Mouse (Mus musculus): Measurements from ENCODE around the gene Epha4. TPM values are rescaled to one million over a fixed set of nuclear protein-coding genes. Genes with fewer than 3 reads are reported as not detected.

The Epha4 gene
- 26.2 and 29.1 TPM in 2 replicates for polyA plus RNA-seq (2016; fragmentation: Nextera tagmentation; extraction: Ambion mirVana)

DNA sequence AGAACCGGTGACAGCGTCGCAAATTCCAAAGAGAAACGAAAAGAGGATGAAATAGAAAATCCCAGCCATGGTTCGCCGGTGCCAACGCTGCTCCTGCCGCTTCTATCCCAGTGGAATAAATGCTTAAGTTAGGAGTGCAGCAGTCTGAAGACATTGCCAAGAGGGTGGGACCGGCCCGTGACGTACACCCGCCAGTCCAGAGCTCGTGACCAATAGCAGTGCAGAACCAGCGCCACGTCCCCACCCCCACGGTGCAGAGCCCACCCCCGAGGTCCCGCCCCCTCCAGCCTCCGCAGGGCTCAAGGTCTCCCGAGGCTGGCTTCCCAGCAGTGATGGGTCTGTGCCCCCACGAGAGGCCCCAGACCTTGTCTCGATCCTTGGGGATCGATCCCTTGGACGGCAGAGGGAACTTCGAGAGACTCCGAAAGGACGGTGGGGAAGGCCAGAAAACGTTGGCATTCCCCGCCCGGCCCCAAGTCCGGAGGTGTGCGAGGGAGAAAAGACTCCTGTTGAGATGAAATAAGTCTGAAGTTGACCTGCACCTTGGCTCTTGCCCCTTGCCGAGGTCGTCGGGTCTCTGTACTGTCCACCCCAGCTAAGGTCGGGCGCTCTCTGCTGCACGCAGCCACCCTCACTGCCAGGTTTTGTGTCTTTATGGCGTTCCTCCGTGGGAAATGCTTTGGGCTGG lies at the start of gene Epha4:
Gene Epha4, minus strand, starts transcription at position 126 of the 688 bp plus-strand sequence.
- DNase-seq (ENCODE audit: low spot score): peak; percentile 95
- Histone ChIP-seq H3K27ac (replicated peaks) (peak within 1 kb of the TSS; percentile 90), H3K27me3 (replicated peaks; ENCODE audit: low read depth, poor library complexity, severe bottlenecking) (peaks cover 36% of the 10 kb centered on the region), H3K4me3 (peak within 1 kb of the TSS; percentile 80), H3K4me1 (peaks cover 51% of the 10 kb centered on the region), H3K9me3 (no peaks in the 10 kb centered on the region), H3K36me3 (replicated peaks) (peaks cover 10% of the 10 kb centered on the region)
- WGBS: under 1% methylated on average over 40 of the region's 40 CpGs

DNA sequence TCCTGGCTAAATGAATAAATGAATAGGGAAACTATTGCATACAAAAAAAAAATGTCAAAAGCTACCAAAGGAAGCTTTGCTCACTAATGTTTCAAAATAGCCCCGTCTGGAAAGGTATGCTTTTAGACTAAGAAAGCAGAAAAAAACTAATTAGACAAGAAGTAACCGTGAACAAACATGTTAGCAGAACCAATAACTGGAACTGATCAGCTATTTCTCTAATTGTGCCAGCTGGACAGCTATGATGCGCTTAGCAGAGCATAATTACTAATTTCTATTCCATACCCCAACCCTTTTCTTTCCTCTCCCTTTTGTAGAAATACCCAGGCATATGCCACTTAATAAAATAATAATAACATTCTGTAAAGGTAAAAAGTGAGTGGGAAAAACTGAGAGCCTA lies 41.3 kb upstream of the Epha4 start:
- WGBS: 70% methylated on average over 3 of the region's 3 CpGs
- Histone ChIP-seq H3K4me1 (no peaks in the 10 kb centered on the region), H3K27ac (replicated peaks) (no peak overlapping the region), H3K4me3 (no peak overlapping the region), H3K9me3 (no peaks in the 10 kb centered on the region), H3K27me3 (replicated peaks; ENCODE audit: low read depth, poor library complexity, severe bottlenecking) (no peaks in the 10 kb centered on the region), H3K36me3 (replicated peaks) (no peaks in the 10 kb centered on the region)
- no peak for DNase-seq (ENCODE audit: low spot score)

DNA sequence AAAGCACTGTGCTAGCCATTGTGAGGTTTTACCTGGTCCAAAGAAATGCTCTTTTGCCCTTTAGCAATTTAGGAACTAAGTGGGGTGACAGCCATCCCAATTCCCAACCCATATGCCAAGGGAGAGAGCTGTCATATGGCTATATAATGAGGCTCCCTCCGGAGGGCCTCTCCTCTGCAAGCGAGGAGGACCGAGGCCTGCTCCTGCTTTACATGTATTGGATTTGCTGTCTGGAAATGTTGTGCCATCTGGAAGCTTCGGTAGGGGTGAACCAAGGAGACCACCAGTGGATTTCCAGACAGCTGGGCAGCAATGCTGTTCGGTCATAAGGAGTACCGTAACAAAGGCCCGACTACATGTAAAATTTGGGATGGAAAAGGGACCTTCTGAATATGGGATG lies 37.0 kb upstream of the Epha4 start:
- no peak for DNase-seq (ENCODE audit: low spot score)
- no peaks in the 10 kb centered on the region for H3K36me3 ChIP-seq (replicated peaks)
- no peak overlapping the region for H3K27ac ChIP-seq (replicated peaks)
- WGBS: 91% methylated on average over 7 of the region's 7 CpGs
- no peaks in the 10 kb centered on the region for H3K4me1 ChIP-seq
- H3K27me3 ChIP-seq (replicated peaks; ENCODE audit: low read depth, poor library complexity, severe bottlenecking): no peaks in the 10 kb centered on the region
- no peak overlapping the region for H3K4me3 ChIP-seq
- H3K9me3 ChIP-seq: no peaks in the 10 kb centered on the region

DNA sequence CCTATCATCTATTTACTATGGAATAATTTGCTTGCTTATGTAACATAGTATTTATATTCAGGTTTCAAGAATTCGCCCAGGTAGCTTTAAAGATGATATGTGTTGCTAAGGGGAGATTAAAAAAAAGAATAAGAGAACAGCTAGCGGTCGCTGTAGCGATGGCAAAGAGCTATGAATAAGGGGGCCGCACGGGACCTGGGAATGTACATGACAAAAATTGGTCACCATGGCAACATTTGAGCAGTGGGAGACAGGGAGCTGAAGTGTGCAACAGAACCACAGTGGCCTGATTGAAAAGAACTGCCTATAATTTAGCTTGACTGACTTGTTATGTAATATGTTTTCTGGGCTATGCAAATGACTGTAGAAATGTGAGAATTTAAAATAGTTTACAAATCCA lies 30.8 kb upstream of the Epha4 start:
- H3K4me1 ChIP-seq: 0 out of 2 replicates have a peak, but pooled peaks cover 11% of the 10 kb centered on the region
- DNase-seq (ENCODE audit: low spot score): no peak
- H3K27ac ChIP-seq (replicated peaks): no peak overlapping the region
- H3K36me3 ChIP-seq (replicated peaks): no peaks in the 10 kb centered on the region
- H3K4me3 ChIP-seq: no peak overlapping the region
- WGBS: 63% methylated on average over 6 of the region's 6 CpGs
- H3K27me3 ChIP-seq (replicated peaks; ENCODE audit: low read depth, poor library complexity, severe bottlenecking): no peaks in the 10 kb centered on the region
- H3K9me3 ChIP-seq: no peaks in the 10 kb centered on the region

DNA sequence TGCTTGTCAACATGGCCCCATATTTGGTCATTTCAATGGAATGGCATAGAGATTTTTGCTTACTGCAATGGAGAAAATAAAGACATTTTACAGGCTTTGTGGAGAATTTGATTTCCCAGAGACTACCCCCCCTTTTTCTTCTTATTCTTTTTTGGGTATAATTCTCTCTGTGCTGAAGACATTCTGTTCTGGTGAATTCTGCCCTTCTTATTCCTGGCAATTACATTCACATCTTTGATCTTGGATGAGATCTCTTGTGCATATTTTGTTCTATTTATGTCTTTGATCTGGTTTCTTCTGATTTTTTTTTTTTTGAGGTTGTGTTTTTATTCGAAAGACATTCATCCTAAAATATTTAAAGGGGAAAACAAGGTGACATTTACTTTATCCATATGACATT lies 30.1 kb upstream of the Epha4 start:
- Histone ChIP-seq H3K27me3 (replicated peaks; ENCODE audit: low read depth, poor library complexity, severe bottlenecking) (no peaks in the 10 kb centered on the region), H3K9me3 (no peaks in the 10 kb centered on the region), H3K36me3 (replicated peaks) (no peaks in the 10 kb centered on the region), H3K27ac (replicated peaks) (no peak overlapping the region), H3K4me1 (0 out of 2 replicates have a peak, but pooled peaks cover 11% of the 10 kb centered on the region), H3K4me3 (no peak overlapping the region)
- 94% methylated on average over 1 of the region's 1 CpGs for WGBS
- DNase-seq (ENCODE audit: low spot score): no peak

DNA sequence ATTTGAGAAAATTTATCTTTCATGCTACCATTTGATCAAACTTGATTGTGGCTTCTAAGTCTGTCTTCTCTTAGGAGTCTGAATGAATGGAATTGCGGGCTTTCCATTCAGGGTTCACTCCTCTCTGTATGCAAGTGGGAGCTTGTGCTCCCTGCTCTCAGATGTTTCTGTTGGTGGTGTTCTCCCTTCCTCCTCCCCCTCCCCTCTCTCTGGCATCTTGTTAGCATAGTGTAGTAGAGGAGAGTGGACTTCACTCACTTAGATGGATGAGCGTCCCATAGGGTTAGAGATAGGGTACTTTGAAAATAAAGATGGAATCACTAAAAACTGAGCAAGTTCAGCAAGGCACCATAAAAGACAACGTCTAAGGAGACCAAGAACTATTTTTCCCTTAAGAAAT lies 29.4 kb upstream of the Epha4 start:
- Histone ChIP-seq H3K9me3 (no peaks in the 10 kb centered on the region), H3K4me3 (no peak overlapping the region), H3K36me3 (replicated peaks) (no peaks in the 10 kb centered on the region), H3K27me3 (replicated peaks; ENCODE audit: low read depth, poor library complexity, severe bottlenecking) (no peaks in the 10 kb centered on the region), H3K4me1 (0 out of 2 replicates have a peak, but pooled peaks cover 11% of the 10 kb centered on the region), H3K27ac (replicated peaks) (no peak overlapping the region)
- WGBS: 57% methylated on average over 3 of the region's 3 CpGs
- DNase-seq (ENCODE audit: low spot score): no peak

DNA sequence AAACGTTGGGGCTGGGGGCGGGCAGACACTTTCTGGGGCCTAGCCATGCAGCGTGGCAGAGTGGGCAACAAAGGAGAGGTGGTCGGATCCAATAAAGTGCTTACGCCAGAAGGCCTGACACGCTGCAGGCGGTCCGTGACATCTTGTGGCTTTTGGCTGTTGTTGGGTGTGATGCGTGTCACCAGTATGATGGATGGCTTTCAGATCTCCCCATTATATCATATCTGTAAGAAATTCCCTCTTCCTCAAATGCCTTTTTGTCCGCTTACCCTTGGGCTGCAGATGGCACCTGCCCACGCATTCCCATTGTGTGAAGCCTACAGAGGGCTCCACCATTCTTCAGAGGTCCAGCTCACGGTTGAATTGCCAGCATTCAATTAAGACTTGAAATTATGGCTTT lies 25.1 kb upstream of the Epha4 start:
- no peak overlapping the region for H3K27ac ChIP-seq (replicated peaks)
- H3K4me1 ChIP-seq: 0 out of 2 replicates have a peak, but pooled peaks cover 4% of the 10 kb centered on the region
- no peak for DNase-seq (ENCODE audit: low spot score)
- H3K4me3 ChIP-seq: no peak overlapping the region
- 81% methylated on average over 12 of the region's 12 CpGs for WGBS
- no peaks in the 10 kb centered on the region for H3K27me3 ChIP-seq (replicated peaks; ENCODE audit: low read depth, poor library complexity, severe bottlenecking)
- no peaks in the 10 kb centered on the region for H3K36me3 ChIP-seq (replicated peaks)
- no peaks in the 10 kb centered on the region for H3K9me3 ChIP-seq

DNA sequence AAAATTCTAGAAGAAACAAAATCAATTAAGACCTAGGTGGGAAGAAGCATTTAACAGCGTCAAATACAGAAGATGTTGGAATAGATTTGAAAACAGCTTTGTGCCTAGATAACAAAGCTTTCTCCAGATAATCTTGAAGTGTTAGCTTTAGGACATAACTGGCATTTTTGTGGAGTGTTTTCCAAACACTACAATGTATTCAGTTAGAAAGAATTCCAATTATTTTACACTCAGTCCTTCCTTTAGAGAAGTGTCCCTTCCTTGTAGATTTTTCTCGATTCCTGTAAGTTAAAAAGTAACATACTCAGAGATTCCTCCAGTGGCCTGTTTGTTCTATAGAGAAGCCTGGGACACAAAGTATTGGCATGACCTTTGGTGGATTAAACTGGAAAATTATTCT lies 23.7 kb upstream of the Epha4 start:
- Histone ChIP-seq H3K9me3 (no peaks in the 10 kb centered on the region), H3K27ac (replicated peaks) (no peak overlapping the region), H3K4me3 (no peak overlapping the region), H3K36me3 (replicated peaks) (no peaks in the 10 kb centered on the region), H3K4me1 (0 out of 2 replicates have a peak, but pooled peaks cover 4% of the 10 kb centered on the region), H3K27me3 (replicated peaks; ENCODE audit: low read depth, poor library complexity, severe bottlenecking) (no peaks in the 10 kb centered on the region)
- WGBS: 76% methylated on average over 2 of the region's 2 CpGs
- DNase-seq (ENCODE audit: low spot score): no peak

DNA sequence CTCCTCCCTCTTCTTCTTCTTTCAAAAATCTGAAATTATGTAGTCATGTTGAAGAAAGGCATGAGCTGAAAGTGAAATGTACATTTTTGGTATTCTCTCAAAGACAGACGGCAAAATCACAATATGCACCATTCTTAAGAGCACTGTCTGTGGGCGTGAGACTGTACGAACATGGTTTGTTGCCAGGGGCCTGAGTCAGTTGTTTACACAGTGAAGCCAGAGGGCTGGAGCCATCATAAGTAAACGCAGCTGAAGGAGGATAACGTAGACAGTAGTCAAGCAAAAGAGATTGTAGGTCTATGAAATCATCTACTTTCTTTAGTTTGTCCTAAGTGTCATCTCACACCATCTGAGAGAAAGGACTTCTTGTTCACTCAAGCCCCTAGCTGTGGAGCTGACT lies 21.0 kb upstream of the Epha4 start:
- H3K27me3 ChIP-seq (replicated peaks; ENCODE audit: low read depth, poor library complexity, severe bottlenecking): no peaks in the 10 kb centered on the region
- no peaks in the 10 kb centered on the region for H3K4me1 ChIP-seq
- H3K4me3 ChIP-seq: no peak overlapping the region
- no peaks in the 10 kb centered on the region for H3K36me3 ChIP-seq (replicated peaks)
- DNase-seq (ENCODE audit: low spot score): no peak
- WGBS: 81% methylated on average over 5 of the region's 5 CpGs
- H3K9me3 ChIP-seq: no peaks in the 10 kb centered on the region
- no peak overlapping the region for H3K27ac ChIP-seq (replicated peaks)

DNA sequence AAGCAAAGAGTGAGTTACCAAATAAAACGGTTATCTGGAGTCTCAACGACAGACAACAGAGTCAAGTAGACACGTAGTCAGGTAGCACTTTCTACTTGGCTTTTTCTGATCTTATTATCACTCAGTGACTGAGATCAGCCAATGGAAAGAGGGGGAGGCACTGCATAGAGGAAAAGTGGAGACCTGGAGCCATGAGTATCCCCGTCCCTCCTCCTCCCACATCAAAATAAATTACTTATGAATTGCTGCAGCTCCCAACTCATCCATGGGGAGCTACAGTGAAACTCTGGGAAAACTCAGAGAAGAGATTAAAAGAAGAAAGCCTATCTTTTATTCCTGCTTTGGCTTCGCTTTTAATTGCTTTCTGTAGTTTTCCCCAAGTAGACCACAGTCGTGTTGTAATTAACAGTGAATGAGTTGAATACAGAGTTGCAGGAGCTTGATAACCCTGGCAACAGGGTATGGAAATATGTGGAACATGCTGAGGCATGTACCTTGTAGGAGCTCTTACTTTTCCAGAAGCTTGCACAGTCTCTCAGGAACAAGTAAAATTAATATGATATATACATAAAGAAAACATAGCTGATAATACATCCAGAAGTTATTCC lies 17.8 kb upstream of the Epha4 start:
- WGBS: 46% methylated on average over 6 of the region's 6 CpGs
- H3K4me3 ChIP-seq: no peak overlapping the region
- H3K27me3 ChIP-seq (replicated peaks; ENCODE audit: low read depth, poor library complexity, severe bottlenecking): no peaks in the 10 kb centered on the region
- no peaks in the 10 kb centered on the region for H3K9me3 ChIP-seq
- no peak for DNase-seq (ENCODE audit: low spot score)
- no peaks in the 10 kb centered on the region for H3K36me3 ChIP-seq (replicated peaks)
- H3K27ac ChIP-seq (replicated peaks): no peak overlapping the region
- no peaks in the 10 kb centered on the region for H3K4me1 ChIP-seq

DNA sequence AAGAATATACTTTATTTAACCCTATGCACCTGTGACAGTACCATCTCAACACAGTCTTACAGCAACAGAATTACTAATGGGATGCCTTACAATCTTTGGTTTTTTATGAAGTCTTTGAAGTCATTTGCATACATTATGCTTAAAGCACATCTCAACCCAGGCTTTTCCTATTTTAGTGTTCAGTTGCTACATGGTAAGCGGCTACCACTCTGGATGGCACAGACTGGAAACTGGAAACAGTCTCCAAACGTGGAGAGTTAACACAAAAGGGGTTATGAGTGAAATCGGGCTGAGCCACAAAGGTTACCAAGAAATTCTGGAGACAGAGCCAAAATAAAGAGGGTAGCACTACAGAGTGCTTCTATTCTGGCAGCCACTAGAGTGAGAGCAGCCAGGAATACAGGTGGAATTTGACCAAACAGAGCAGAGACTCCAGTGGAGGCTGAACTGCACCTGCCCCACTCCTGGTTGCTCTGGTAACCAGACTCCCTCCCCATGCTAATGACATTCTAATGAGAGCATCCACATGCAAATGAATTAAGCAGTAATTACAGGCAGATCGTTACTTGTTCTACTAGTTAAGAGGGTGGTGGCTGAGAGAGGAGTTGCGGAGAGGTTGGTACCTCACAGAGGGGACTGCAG lies 17.2 kb upstream of the Epha4 start:
- 50% methylated on average over 5 of the region's 5 CpGs for WGBS
- no peaks in the 10 kb centered on the region for H3K4me1 ChIP-seq

DNA sequence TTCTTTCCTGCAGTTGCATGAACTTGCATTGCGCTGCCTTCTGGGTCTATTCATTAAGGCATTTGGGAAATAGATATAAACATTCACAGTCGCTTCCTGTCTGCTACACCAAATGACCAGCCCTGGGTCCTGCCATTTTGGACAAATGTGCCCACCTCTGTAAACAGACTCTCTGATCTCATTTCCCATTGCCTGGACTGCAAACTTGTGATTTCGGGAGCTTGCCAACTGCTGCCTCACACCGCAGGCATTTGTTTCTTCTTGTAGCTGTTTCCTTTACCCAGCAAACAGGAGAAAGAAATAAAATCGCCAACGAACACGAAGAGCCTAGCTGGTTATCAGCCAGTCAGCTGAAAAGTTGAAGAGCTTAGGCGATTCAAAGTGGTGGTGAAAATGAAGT lies 10.2 kb upstream of the Epha4 start:
- DNase-seq (ENCODE audit: low spot score): no peak
- Histone ChIP-seq H3K4me3 (no peak overlapping the region), H3K27me3 (replicated peaks; ENCODE audit: low read depth, poor library complexity, severe bottlenecking) (peaks cover 10% of the 10 kb centered on the region), H3K9me3 (no peaks in the 10 kb centered on the region), H3K4me1 (peaks cover 15% of the 10 kb centered on the region), H3K36me3 (replicated peaks) (no peaks in the 10 kb centered on the region), H3K27ac (replicated peaks) (no peak overlapping the region)
- WGBS: 85% methylated on average over 8 of the region's 8 CpGs

More for the DNA sequence above, 17.2 kb upstream of the Epha4 start:
- Histone ChIP-seq H3K27me3 (replicated peaks; ENCODE audit: low read depth, poor library complexity, severe bottlenecking) (no peaks in the 10 kb centered on the region), H3K9me3 (no peaks in the 10 kb centered on the region), H3K4me3 (no peak overlapping the region), H3K36me3 (replicated peaks) (no peaks in the 10 kb centered on the region), H3K27ac (replicated peaks) (no peak overlapping the region)
- no peak for DNase-seq (ENCODE audit: low spot score)

DNA sequence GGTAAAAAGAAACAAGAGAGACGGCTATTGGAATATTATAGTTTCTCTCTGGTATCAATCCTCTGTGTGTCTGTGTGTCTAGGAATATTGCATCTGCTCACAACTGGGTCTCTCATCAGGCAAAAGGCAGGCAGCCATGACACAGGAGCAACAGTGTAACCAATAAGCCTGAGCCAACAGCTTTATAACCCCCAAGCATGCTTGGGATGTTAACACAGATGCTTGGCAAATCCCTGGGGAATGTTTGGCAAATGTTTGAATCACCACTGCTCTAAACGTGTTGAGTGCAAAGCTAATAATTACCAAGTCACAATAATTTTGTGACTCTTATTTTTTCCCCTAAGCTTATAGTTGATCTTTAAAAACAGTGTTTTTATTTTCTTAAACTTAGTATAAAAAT lies 8.5 kb upstream of the Epha4 start:
- H3K4me3 ChIP-seq: no peak overlapping the region
- H3K9me3 ChIP-seq: no peaks in the 10 kb centered on the region
- no peaks in the 10 kb centered on the region for H3K36me3 ChIP-seq (replicated peaks)
- H3K27ac ChIP-seq (replicated peaks): no peak overlapping the region
- H3K27me3 ChIP-seq (replicated peaks; ENCODE audit: low read depth, poor library complexity, severe bottlenecking): peaks cover 27% of the 10 kb centered on the region
- H3K4me1 ChIP-seq: peaks cover 15% of the 10 kb centered on the region
- no peak for DNase-seq (ENCODE audit: low spot score)
- 70% methylated on average over 2 of the region's 2 CpGs for WGBS
